Mouse (Mus musculus) MN1 (cell line): ENCODE results near the gene Il17f.
"Not testable (repeated sequence)": the region's sequence is repeated elsewhere in the genome, so short reads cannot be mapped to it uniquely, and the experiment has no call there.

Source experiments
- DNase-seq: peaks from one replicate; pipeline ENCODE4 v3.0.0-alpha.2; 2016; ENCODE audit warnings: low spot score

Gene Il17f

GRCm38 (mm10) chr1:20790517-20790916 is at the start of gene Il17f:
Gene Il17f (minus strand): TSS chr1:20790617.
- not testable (repeated sequence) for DNase-seq

- no peak for DNase-seq
Observed at GRCm38 (mm10) chr1:20839911-20840310, 49.5 kb upstream of the Il17f start.

- DNase-seq, result no peak
Observed at GRCm38 (mm10) chr1:20836551-20837125, 46.2 kb upstream of the Il17f start.

GRCm38 (mm10) chr1:20833141-20833511 is 42.7 kb upstream of the Il17f start:
- no peak for DNase-seq

GRCm38 (mm10) chr1:20832473-20833140 is 42.2 kb upstream of the Il17f start:
- no peak for DNase-seq

GRCm38 (mm10) chr1:20830546-20830945 is 40.1 kb upstream of the Il17f start:
- no peak for DNase-seq

- DNase-seq, result no peak
Observed at GRCm38 (mm10) chr1:20828061-20828460, 37.6 kb upstream of the Il17f start.

- no peak for DNase-seq
Observed at GRCm38 (mm10) chr1:20825036-20825435, 34.6 kb upstream of the Il17f start.

- no peak for DNase-seq
Observed at GRCm38 (mm10) chr1:20823906-20824305, 33.5 kb upstream of the Il17f start.

GRCm38 (mm10) chr1:20823471-20823870 is 33.1 kb upstream of the Il17f start:
- DNase-seq, result no peak

GRCm38 (mm10) chr1:20820959-20821358 is 30.5 kb upstream of the Il17f start:
- DNase-seq, result no peak

- DNase-seq, result peak; percentile 98
Observed at GRCm38 (mm10) chr1:20819771-20820605, 29.6 kb upstream of the Il17f start, which contains the start of gene Mcm3. Gene Mcm3 (minus strand): TSS chr1:20820312.

GRCm38 (mm10) chr1:20817596-20817995 is 27.2 kb upstream of the Il17f start:
- no peak for DNase-seq

- DNase-seq, result no peak
Observed at GRCm38 (mm10) chr1:20817172-20817571, 26.8 kb upstream of the Il17f start.

GRCm38 (mm10) chr1:20814521-20814920 is 24.1 kb upstream of the Il17f start:
- no peak for DNase-seq

GRCm38 (mm10) chr1:20804526-20804925 is 14.1 kb upstream of the Il17f start:
- no peak for DNase-seq

- DNase-seq, result peak; percentile 56
Observed at GRCm38 (mm10) chr1:20801682-20802390, 11.4 kb upstream of the Il17f start.

GRCm38 (mm10) chr1:20801275-20801674 is 10.9 kb upstream of the Il17f start:
- no peak for DNase-seq

- no peak for DNase-seq
Observed at GRCm38 (mm10) chr1:20795178-20795577, 4.8 kb upstream of the Il17f start.

- no peak for DNase-seq
Observed at GRCm38 (mm10) chr1:20794760-20795159, 4.3 kb upstream of the Il17f start.

- no peak for DNase-seq
Observed at GRCm38 (mm10) chr1:20791414-20791813, 997 bp upstream of the Il17f start.

- DNase-seq, result no peak
Observed at GRCm38 (mm10) chr1:20788419-20788818, 2.0 kb downstream of the Il17f start.
